Mouse (Mus musculus) hindbrain, embryonic 15.5 days (tissue): ENCODE measurements around the gene Tmem175. TPM values are rescaled to one million over a fixed set of nuclear protein-coding genes. Genes with fewer than 3 reads are reported as not detected.

ENCODE experiments used
- ATAC-seq: fragments of 200-750 bp; cut with Nextera tagmentation; 2 replicates; pipeline ENCODE4 v1.8.0; 2017; ENCODE audit warnings: low read depth, moderate number of reproducible peaks, moderate TSS enrichment; ENCODE audit not compliant: low FRiP score
- H3K27ac ChIP-seq: fragments of 300-500 bp; sonication (generic); replicated peaks from 2 replicates; pipeline ENCODE4 v1.5.1; 2015; ENCODE audit warnings: mild to moderate bottlenecking, inconsistent platforms
- H3K27me3 ChIP-seq: fragments of 300-500 bp; sonication (generic); 2 replicates; pipeline ENCODE4 v1.6.1; 2015; ENCODE audit warnings: control low read depth, inconsistent platforms
- H3K36me3 ChIP-seq: fragments of 300-500 bp; sonication (generic); 2 replicates; pipeline ENCODE4 v1.6.1; 2015; ENCODE audit warnings: control low read depth, inconsistent platforms
- H3K4me1 ChIP-seq: fragments of 300-500 bp; sonication (generic); replicated peaks from 2 replicates; pipeline ENCODE4 v1.6.1; 2015; ENCODE audit warnings: control low read depth, inconsistent platforms
- H3K4me2 ChIP-seq: fragments of 300-500 bp; sonication (generic); 2 replicates; pipeline ENCODE4 v1.6.1; 2015; ENCODE audit warnings: moderate library complexity, mild to moderate bottlenecking, inconsistent platforms
- H3K4me3 ChIP-seq: fragments of 300-500 bp; sonication (generic); 2 replicates; pipeline ENCODE4 v1.5.1; 2015; ENCODE audit warnings: mild to moderate bottlenecking, inconsistent platforms
- H3K9ac ChIP-seq: fragments of 300-500 bp; sonication (generic); 2 replicates; pipeline ENCODE4 v1.6.1; 2015; ENCODE audit warnings: inconsistent platforms
- H3K9me3 ChIP-seq: fragments of 300-500 bp; sonication (generic); 2 replicates; pipeline ENCODE4 v1.6.1; 2016; ENCODE audit warnings: control low read depth, inconsistent platforms
- WGBS: fragments of 180-500 bp; shearing (Covaris S2); methylation state at CpG from one replicate; pipeline ENCODE4 v1.1.7; 2015; 5-methylcytosine and 5-hydroxymethylcytosine counted together
- polyA plus RNA-seq: library from polyadenylated mRNA; unstranded; fragments of >200 nt; fragmentation: Nextera tagmentation; extraction: Ambion mirVana; gene quantifications from 2 replicates; pipeline ENCODE4 v1.2.1, GENCODE M21; 2015

The Tmem175 gene
- polyA plus RNA-seq, 1 experiment from 2014 or later: 27.1 TPM

DNA sequence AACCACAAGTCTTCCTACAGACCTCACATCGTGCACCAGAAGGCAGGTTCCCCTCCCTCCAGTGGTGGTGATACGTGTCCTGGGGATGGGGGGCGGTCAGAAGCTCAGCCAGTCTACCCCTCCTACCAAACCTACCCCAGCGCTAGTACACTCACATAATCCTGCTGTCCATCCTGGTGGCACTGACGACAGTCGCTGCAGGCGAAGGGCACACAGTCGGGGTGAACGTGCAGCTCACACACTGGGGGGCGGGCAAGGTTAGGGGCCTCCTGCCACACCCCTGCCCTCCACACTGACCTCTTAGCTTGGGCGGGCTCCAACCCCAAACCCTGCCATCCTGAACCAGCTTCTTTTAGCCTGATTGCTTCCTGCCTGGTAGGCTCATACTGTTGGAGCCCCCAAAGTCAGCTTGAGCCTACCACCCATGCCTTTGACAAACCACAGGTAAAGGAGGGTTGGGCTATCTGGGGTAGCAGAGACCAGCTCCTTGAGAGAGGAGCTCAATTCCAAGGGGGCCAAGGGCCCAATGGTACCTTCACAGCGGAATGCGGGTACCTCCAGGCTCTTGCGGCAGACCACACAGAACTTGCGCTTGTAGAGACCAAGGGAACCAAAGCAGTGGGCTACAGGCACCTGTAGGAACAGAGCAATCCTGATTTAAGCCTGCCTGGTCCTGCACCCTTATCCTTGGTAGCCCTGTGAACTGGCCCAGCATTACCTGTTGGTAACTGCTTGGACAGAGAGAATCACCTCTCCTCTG is 26.5 kb downstream of the Tmem175 start:
- Histone ChIP-seq H3K4me1 (peaks cover 31% of the 10 kb centered on the region), H3K9me3 (no peaks in the 10 kb centered on the region), H3K4me3 (no peak overlapping the region), H3K9ac (no peak overlapping the region), H3K4me2 (no peak overlapping the region), H3K27me3 (no peaks in the 10 kb centered on the region), H3K27ac (no peak overlapping the region), H3K36me3 (peaks cover 44% of the 10 kb centered on the region)
- ATAC-seq: no peak
- 93% methylated on average over 15 of the region's 15 CpGs for WGBS

DNA sequence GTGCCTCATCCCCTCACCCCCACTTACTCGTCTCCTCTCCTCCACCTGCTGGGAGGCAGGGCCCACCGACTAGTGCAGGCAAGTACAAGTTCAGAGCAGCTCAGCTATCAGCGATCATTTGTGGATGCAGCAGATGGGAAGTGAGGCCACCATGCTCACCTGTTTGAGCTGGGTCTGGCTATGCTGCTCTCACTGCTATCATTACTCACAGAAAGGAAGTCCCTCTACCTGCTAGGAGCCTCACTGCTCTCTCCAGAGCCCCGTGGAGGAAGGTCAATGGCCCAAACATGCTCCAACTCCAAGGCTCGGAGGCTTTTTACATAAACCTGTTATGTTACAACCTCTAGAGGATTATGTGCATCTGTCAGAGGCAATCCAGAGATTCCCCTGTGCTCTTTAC is 27.8 kb downstream of the Tmem175 start:
- Histone ChIP-seq H3K27ac (no peak overlapping the region), H3K36me3 (peaks cover 41% of the 10 kb centered on the region), H3K9ac (no peak overlapping the region), H3K4me1 (peaks cover 33% of the 10 kb centered on the region), H3K4me3 (no peak overlapping the region), H3K27me3 (no peaks in the 10 kb centered on the region), H3K9me3 (no peaks in the 10 kb centered on the region), H3K4me2 (no peak overlapping the region)
- ATAC-seq: no peak
- 73% methylated on average over 5 of the region's 5 CpGs for WGBS

GRCm38 (mm10) chr5:108658611-108659010 is 29.0 kb downstream of the Tmem175 start:
- ATAC-seq: no peak

DNA sequence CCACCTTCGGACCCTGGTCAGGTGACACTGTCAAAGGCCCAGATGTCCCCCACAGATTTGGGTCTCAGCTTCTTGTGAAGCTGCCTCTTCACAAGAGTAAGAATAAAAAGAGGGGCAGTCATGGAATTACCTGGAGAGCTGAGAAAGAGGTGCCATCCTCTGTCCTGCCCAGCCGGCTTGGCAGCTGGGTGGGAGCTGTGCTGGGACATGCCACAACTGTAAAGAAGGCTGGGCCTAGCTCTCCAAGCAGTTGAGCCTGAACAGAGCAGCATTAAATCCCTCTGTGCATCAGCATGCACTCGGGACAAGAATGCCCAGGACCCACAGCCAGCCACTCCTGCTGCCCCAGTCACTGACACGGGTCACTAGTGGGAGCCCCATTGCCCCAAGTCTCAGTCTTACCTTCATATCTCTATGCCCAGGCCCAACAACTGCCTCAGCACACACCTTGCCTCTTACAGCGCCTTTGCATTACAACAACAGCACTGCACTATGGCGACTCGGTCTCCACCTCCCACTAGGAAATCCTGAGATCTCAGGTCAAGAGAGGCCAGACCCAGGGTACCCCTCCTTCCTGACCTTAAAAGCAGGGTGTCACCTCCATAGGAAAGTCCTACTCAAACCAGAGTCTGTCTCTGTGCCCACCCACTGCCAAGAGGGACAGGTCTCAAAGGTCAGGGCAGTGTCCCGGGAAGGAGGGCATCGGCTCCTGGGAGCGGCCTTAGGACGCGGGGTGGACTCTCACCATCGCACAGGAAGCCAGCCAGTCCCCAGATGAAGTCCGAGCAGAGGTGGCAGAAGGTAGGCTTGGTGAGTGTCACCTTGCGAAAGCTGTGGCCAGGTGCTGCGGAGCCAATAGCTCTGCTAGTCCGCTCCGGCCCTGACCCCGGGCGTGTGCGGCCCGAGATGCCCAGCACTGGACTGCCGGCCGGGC is 30.4 kb downstream of the Tmem175 start, which contains the start of gene Idua:
Idua (plus strand) TSS at position 634 of the 934 bp plus-strand sequence.
- ATAC-seq: peak; percentile 24
- no peaks in the 10 kb centered on the region for H3K27me3 ChIP-seq
- peak within 1 kb of the TSS; percentile 59 for H3K27ac ChIP-seq
- WGBS: 11% methylated on average over 24 of the region's 24 CpGs
- H3K4me2 ChIP-seq: peak within 1 kb of the TSS; percentile 88
- no peaks in the 10 kb centered on the region for H3K9me3 ChIP-seq
- peaks cover 16% of the 10 kb centered on the region for H3K36me3 ChIP-seq
- peak within 1 kb of the TSS; percentile 92 for H3K4me3 ChIP-seq
- H3K9ac ChIP-seq: peak within 1 kb of the TSS; percentile 94
- peaks cover 33% of the 10 kb centered on the region for H3K4me1 ChIP-seq

More at GRCm38 (mm10) chr5:108658611-108659010, 29.0 kb downstream of the Tmem175 start:
- Histone ChIP-seq H3K27ac (no peak overlapping the region), H3K9me3 (no peaks in the 10 kb centered on the region), H3K9ac (no peak overlapping the region), H3K4me1 (peaks cover 33% of the 10 kb centered on the region), H3K36me3 (peaks cover 29% of the 10 kb centered on the region), H3K27me3 (no peaks in the 10 kb centered on the region), H3K4me3 (no peak overlapping the region), H3K4me2 (no peak overlapping the region; the same call in 1 of the 2 replicates)
- WGBS: 78% methylated on average over 1 of the region's 1 CpGs

DNA sequence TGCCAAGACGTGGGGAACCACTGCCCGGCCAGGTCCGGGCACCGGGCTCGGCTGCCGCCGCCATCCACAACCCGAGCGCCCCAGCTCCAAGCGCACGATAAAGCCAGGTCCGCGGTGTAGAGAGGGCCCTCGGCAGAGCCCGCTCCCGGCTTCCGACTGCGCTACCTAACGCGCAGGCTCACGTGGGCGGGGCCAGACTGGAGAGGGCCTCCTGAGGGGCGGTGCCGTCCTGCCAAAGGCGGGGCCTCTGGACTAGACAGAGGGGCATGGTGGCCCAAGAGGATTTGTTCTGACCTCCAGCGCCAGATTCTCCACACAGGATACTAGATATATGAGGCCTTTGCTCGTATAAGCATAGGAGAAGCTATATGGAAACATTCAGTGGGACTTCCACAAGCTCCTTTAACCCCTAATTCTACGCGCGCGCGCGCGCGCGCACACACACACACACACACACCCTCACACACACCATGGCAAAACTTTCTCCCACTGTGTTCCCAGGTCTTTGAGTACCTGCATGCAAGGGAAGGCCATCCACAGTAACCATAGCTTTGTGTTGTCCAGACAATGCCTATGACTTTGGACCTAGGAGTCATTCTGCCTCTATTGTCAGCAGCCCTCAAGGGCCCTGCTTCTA is 31.2 kb downstream of the Tmem175 start:
- Histone ChIP-seq H3K4me3 (peak overlapping the region; percentile 92), H3K9ac (peak overlapping the region; percentile 94), H3K4me2 (peak overlapping the region; percentile 88), H3K27me3 (no peaks in the 10 kb centered on the region), H3K4me1 (peaks cover 33% of the 10 kb centered on the region), H3K27ac (peak overlapping the region; percentile 59), H3K36me3 (peaks cover 12% of the 10 kb centered on the region; the same call in 1 of the 2 replicates), H3K9me3 (no peaks in the 10 kb centered on the region)
- ATAC-seq: peak; percentile 98
- 16% methylated on average over 36 of the region's 36 CpGs for WGBS

- H3K36me3 ChIP-seq: no peaks in the 10 kb centered on the region; the same call in 1 of the 2 replicates
- H3K4me2 ChIP-seq: no peak overlapping the region
- WGBS: 92% methylated on average over 4 of the region's 4 CpGs
- H3K4me3 ChIP-seq: no peak overlapping the region
- no peaks in the 10 kb centered on the region for H3K9me3 ChIP-seq
- H3K4me1 ChIP-seq: peaks cover 29% of the 10 kb centered on the region
- no peaks in the 10 kb centered on the region for H3K27me3 ChIP-seq
- ATAC-seq: no peak
- H3K27ac ChIP-seq: no peak overlapping the region
- no peak overlapping the region for H3K9ac ChIP-seq
Measured at GRCm38 (mm10) chr5:108662772-108663171, 33.2 kb downstream of the Tmem175 start.

DNA sequence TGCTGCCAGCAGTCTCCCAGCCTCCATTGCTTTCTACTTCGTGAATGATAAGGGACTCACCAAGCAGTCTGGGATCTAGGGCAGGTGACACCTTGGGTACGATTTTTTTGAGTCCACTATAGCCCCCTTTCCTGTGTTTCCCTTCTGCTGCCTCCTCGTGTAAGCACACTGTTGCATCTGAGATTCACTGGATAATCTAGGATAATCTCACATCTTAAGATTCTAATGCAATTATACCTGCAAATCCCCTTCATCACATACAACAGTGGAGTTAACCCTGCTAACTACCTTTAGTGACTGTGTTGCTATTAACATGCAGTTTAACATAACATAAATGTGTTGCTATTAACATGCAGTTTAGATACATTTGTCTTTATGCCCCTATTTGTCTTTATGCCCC is 35.5 kb downstream of the Tmem175 start:
- no peak for ATAC-seq
- no peak overlapping the region for H3K27ac ChIP-seq
- H3K4me2 ChIP-seq: no peak overlapping the region
- H3K9me3 ChIP-seq: no peaks in the 10 kb centered on the region
- H3K36me3 ChIP-seq: no peaks in the 10 kb centered on the region
- WGBS: 47% methylated on average over 3 of the region's 3 CpGs
- H3K27me3 ChIP-seq: no peaks in the 10 kb centered on the region
- H3K4me3 ChIP-seq: no peak overlapping the region
- no peak overlapping the region for H3K9ac ChIP-seq
- peaks cover 24% of the 10 kb centered on the region for H3K4me1 ChIP-seq

DNA sequence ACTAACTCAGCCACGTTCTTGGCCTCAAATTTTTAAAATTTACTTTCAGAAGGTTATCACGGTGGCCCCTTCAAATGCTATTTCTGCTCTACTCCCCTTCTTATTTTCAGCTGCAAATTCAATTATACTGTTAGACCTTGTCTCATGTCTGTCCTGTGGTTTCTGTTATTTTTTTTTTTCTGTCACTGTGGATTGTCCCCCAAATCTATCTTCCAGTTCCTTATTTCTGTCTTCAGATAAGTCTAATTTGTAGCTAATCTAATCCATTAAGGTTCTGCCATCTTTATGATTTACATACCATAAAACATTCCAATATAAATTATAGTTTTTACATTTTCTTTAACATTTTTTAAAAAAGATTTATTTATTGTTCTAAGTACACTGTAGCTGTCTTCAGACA is 37.8 kb downstream of the Tmem175 start:
- peaks cover 9% of the 10 kb centered on the region; the same call in 1 of the 2 replicates for H3K36me3 ChIP-seq
- no peak for ATAC-seq
- no peak overlapping the region for H3K9ac ChIP-seq
- H3K4me2 ChIP-seq: no peak overlapping the region
- no peak overlapping the region for H3K27ac ChIP-seq
- no peaks in the 10 kb centered on the region for H3K27me3 ChIP-seq
- peaks cover 22% of the 10 kb centered on the region for H3K4me1 ChIP-seq
- no peaks in the 10 kb centered on the region for H3K9me3 ChIP-seq
- H3K4me3 ChIP-seq: no peak overlapping the region
- 88% methylated on average over 2 of the region's 2 CpGs for WGBS

- Histone ChIP-seq H3K9ac (peak overlapping the region; percentile 64), H3K4me3 (peak overlapping the region; percentile 53), H3K9me3 (no peaks in the 10 kb centered on the region), H3K4me1 (peaks cover 22% of the 10 kb centered on the region), H3K4me2 (peak overlapping the region; percentile 79), H3K36me3 (peaks cover 9% of the 10 kb centered on the region; the same call in 1 of the 2 replicates), H3K27ac (peak overlapping the region; percentile 87), H3K27me3 (no peaks in the 10 kb centered on the region)
- ATAC-seq: no peak; the same call in 1 of the 2 replicates
- 7% methylated on average over 3 of the region's 3 CpGs for WGBS
Measured at GRCm38 (mm10) chr5:108668387-108668932, 38.9 kb downstream of the Tmem175 start.

- WGBS: 7% methylated on average over 43 of the region's 43 CpGs
Measured at GRCm38 (mm10) chr5:108668977-108669936, 39.7 kb downstream of the Tmem175 start, which contains the start of gene Dgkq. Gene Dgkq, minus strand, starts transcription at chr5:108669672.

More at GRCm38 (mm10) chr5:108668977-108669936, 39.7 kb downstream of the Tmem175 start, which contains the start of gene Dgkq:
- Histone ChIP-seq H3K36me3 (peaks cover 9% of the 10 kb centered on the region; the same call in 1 of the 2 replicates), H3K4me3 (peak within 1 kb of the TSS; percentile 53), H3K9ac (peak within 1 kb of the TSS; percentile 64), H3K27me3 (no peaks in the 10 kb centered on the region), H3K4me2 (peak within 1 kb of the TSS; percentile 79), H3K4me1 (peaks cover 22% of the 10 kb centered on the region), H3K27ac (peak within 1 kb of the TSS; percentile 87), H3K9me3 (no peaks in the 10 kb centered on the region)
- ATAC-seq: peak; percentile 87
